In the genomic region with DNA sequence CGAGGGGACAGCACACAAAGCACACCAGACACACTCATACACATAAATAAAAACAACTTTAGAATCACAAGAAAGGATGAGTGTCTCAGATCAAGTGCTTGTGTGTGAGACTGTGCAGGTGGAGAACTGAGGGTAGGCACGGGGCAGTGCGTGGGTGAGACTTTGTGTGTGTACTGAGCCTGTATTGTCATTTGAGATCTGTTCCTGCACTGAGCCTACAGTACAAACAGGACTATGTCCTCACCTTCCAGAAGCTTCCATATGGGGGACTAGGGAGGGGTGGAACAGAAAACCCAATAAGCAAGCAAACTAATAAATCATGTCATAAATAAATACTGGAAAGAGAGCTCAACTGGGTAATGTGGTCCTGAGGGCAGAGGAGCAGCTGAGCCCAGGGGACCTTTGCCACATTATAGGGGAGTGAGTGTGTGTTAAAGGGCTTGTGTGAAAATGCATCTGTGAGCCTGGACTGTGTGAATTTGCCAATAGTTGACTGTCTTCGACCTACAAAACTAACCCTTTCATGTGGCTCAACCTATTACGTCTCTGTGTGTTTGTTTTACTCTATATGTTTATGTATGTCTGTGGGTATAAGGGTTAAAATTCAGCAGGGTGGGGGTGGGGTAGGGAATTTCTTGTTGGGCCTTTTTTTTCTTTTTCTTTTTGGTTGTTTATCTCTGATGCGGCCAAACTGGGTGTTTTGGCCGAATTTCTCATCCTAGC, we compare ENCODE assay signal across 11 mouse cellular contexts. TPM values are rescaled to one million over a fixed set of nuclear protein-coding genes. Genes with fewer than 3 reads are reported as not detected.
A peak's percentile ranks its signal among the peaks of the same experiment; 100 is the strongest.
DNase-seq lines count a peak whose midpoint lies in the region; ATAC-seq and TF ChIP-seq lines count a peak whose summit lies in the region.
"Had no signal": no experiment of that assay in that cellular context is flagged by ENCODE, and none has a peak within 500 bp of the region (broad histone marks: within the 10 kb centered on the region; RNA-seq: fewer than 3 reads in every experiment).

No protein-coding gene starts in this region.

- no peaks in the 10 kb centered on the region for H3K27me3 ChIP-seq in heart, embryonic 11.5 days (ENCODE audit: control insufficient read depth, insufficient read depth, low read length)
- H3K27me3 ChIP-seq in liver, adult 2 months (ENCODE audit: control insufficient read depth, insufficient read depth, low read length) = no peaks in the 10 kb centered on the region
- no peaks in the 10 kb centered on the region for H3K27me3 ChIP-seq in hindbrain, postnatal 0 days (ENCODE audit: insufficient read depth, low read length)
- no peaks in the 10 kb centered on the region for H3K27me3 ChIP-seq in neural tube, embryonic 12.5 days (replicated peaks)
- H3K27me3 ChIP-seq: midbrain, embryonic 12.5 days had no signal

- H3K9ac ChIP-seq in heart, embryonic 11.5 days (ENCODE audit: low read depth, low read length) = 0 out of 2 replicates have a peak overlapping the region, but pooled peaks have one; percentile 22
- no peak overlapping the region for H3K9ac ChIP-seq in liver, adult 2 months (ENCODE audit: low read depth, low read length)
- no peak overlapping the region for H3K9ac ChIP-seq in hindbrain, postnatal 0 days (replicated peaks; ENCODE audit: low read length)
- no peak overlapping the region for H3K9ac ChIP-seq in neural tube, embryonic 12.5 days
- H3K9ac ChIP-seq: midbrain, embryonic 12.5 days had no signal

- intact Hi-C loops in heart, postnatal 25 days (cut with DNase I) = no loop called here

- no peak overlapping the region for H3K4me3 ChIP-seq in heart, embryonic 11.5 days (ENCODE audit: low read depth, low read length)
- H3K4me3 ChIP-seq in liver, adult 2 months (ENCODE audit: insufficient read depth, low read depth, low read length) = no peak overlapping the region
- H3K4me3 ChIP-seq in hindbrain, postnatal 0 days (ENCODE audit: low read length) = no peak overlapping the region
- no peak overlapping the region for H3K4me3 ChIP-seq in neural tube, embryonic 12.5 days
- H3K4me3 ChIP-seq: midbrain, embryonic 12.5 days had no signal

- peaks cover 17% of the 10 kb centered on the region for H3K4me1 ChIP-seq in heart, embryonic 11.5 days (ENCODE audit: control insufficient read depth, insufficient read depth, low read length)
- peaks cover 17% of the 10 kb centered on the region for H3K4me1 ChIP-seq in liver, adult 2 months (ENCODE audit: control insufficient read depth, insufficient read depth, low read length)
- H3K4me1 ChIP-seq in hindbrain, postnatal 0 days (ENCODE audit: insufficient read depth, low read length) = no peaks in the 10 kb centered on the region
- peaks cover 7% of the 10 kb centered on the region; the same call in 1 of the 2 replicates for H3K4me1 ChIP-seq in neural tube, embryonic 12.5 days

- DNase-seq in heart, postnatal 25 days (ENCODE audit: low spot score) = no peak
- peak; percentile 67 for DNase-seq in liver, adult 2 months (ENCODE audit: extremely low read depth, low read depth, low spot score)
- no peak for DNase-seq in liver
- no peak for DNase-seq in hindbrain, postnatal 0 days (ENCODE audit: low spot score)
- no peak for DNase-seq in ovary, postnatal 10 days (ENCODE audit: low spot score)
- DNase-seq in frontal cortex, postnatal 25 days (ENCODE audit: low spot score in 2 of 2) = no peak
- DNase-seq: cerebellum, adult 11-12 months had no signal

- no peaks in the 10 kb centered on the region for H3K9me3 ChIP-seq in heart, embryonic 11.5 days (replicated peaks; ENCODE audit: control insufficient read depth, low read length)
- no peaks in the 10 kb centered on the region for H3K9me3 ChIP-seq in hindbrain, postnatal 0 days (ENCODE audit: low read length)
- H3K9me3 ChIP-seq in neural tube, embryonic 12.5 days = no peaks in the 10 kb centered on the region
- H3K9me3 ChIP-seq: midbrain, embryonic 12.5 days had no signal

- no peak for TF ChIP-seq POLR2A in liver, adult 2 months (IDR thresholded peaks at IDR 0.05; ENCODE audit: extremely low read depth, insufficient read depth, low read length)

- ATAC-seq in heart, embryonic 11.5 days (replicated peaks; ENCODE audit: insufficient number of reproducible peaks, low FRiP score, low TSS enrichment) = no peak
- ATAC-seq in hindbrain, postnatal 0 days = no peak
- ATAC-seq in neural tube, embryonic 12.5 days (ENCODE audit: low FRiP score, low read depth) = no peak

- H3K27ac ChIP-seq in heart, embryonic 11.5 days (ENCODE audit: low read depth, low read length) = no peak overlapping the region
- H3K27ac ChIP-seq in liver, adult 2 months (replicated peaks; ENCODE audit: insufficient read depth, low read depth, low read length) = peak overlapping the region; percentile 85
- no peak overlapping the region for H3K27ac ChIP-seq in hindbrain, postnatal 0 days
- H3K27ac ChIP-seq in neural tube, embryonic 12.5 days = no peak overlapping the region
- H3K27ac ChIP-seq: midbrain, embryonic 12.5 days had no signal

- no peak for TF ChIP-seq CTCF in liver, adult 2 months (IDR thresholded peaks at IDR 0.05; ENCODE audit: low read depth, low read length)
- no peak for TF ChIP-seq CTCF in hindbrain, postnatal 0 days (IDR thresholded peaks at IDR 0.05; ENCODE audit: low read depth)

- H3K4me2 ChIP-seq in heart, embryonic 11.5 days = peak overlapping the region; percentile 49
- 0 out of 2 replicates have a peak overlapping the region, but pooled peaks have one; percentile 23 for H3K4me2 ChIP-seq in hindbrain, postnatal 0 days (ENCODE audit: low read depth, low read length)
- H3K4me2 ChIP-seq in neural tube, embryonic 12.5 days (replicated peaks) = peak overlapping the region; percentile 36; the same call in 1 of the 2 replicates

- H3K36me3 ChIP-seq in heart, embryonic 11.5 days (ENCODE audit: control insufficient read depth, insufficient read depth, low read length) = peaks cover 17% of the 10 kb centered on the region
- H3K36me3 ChIP-seq in liver, adult 2 months (ENCODE audit: control insufficient read depth, insufficient read depth, low read length) = no peaks in the 10 kb centered on the region
- no peaks in the 10 kb centered on the region for H3K36me3 ChIP-seq in hindbrain, postnatal 0 days (ENCODE audit: insufficient read depth, low read length)
- no peaks in the 10 kb centered on the region for H3K36me3 ChIP-seq in neural tube, embryonic 12.5 days
- H3K36me3 ChIP-seq: midbrain, embryonic 12.5 days had no signal

- 53% methylated on average over 7 of the region's 7 CpGs for WGBS in heart, embryonic 11.5 days (ENCODE audit: insufficient replicate concordance)
- 29% methylated on average over 7 of the region's 7 CpGs for WGBS in liver, adult 2 months
- 72% methylated on average over 7 of the region's 7 CpGs for WGBS in hindbrain, postnatal 0 days
- WGBS in neural tube, embryonic 12.5 days = 63% methylated on average over 7 of the region's 7 CpGs

- H3K79me2 ChIP-seq in liver, adult 2 months (ENCODE audit: control insufficient read depth, insufficient read depth, low read length) = no peaks in the 10 kb centered on the region

RNA-seq across cellular contexts. Expression of a gene that starts 11.9 kb away (rescaled TPM):
- polyA plus RNA-seq in heart, embryonic 11.5 days (2014; fragmentation: Nextera tagmentation; extraction: Ambion mirVana) = 36.1 and 41.4 TPM in 2 replicates
- total RNA-seq in heart, postnatal 25 days (2021) = 1 to 10 TPM; 1.5 to 2.2 TPM
- 7.2 and 10.0 TPM in 2 replicates for total RNA-seq in liver, adult 2 months (2014; rRNA removed)
- polyA plus RNA-seq in liver, adult 2 months (2012; rRNA removed) = 8.9 and 12.1 TPM in 2 replicates
- total RNA-seq in hindbrain, postnatal 0 days (2014; rRNA removed) = 5.8 and 9.3 TPM in 2 replicates
- polyA plus RNA-seq in hindbrain, postnatal 0 days (2015; fragmentation: Nextera tagmentation; extraction: Ambion mirVana) = 1.3 and 1.5 TPM in 2 replicates
- 8.4 and 10.2 TPM in 2 replicates for polyA plus RNA-seq in neural tube, embryonic 12.5 days (2016; fragmentation: Nextera tagmentation; extraction: Ambion mirVana)

RNA-seq across cellular contexts. Expression of a gene that starts 23.8 kb away (rescaled TPM):
- 76.8 and 77.9 TPM in 2 replicates for polyA plus RNA-seq in heart, embryonic 11.5 days (2014; fragmentation: Nextera tagmentation; extraction: Ambion mirVana)
- total RNA-seq in heart, postnatal 25 days (2021) = 100 to 1,000 TPM in 1 of 2 experiments, 10 to 100 TPM in 1; 99.8 to 103 TPM
- 36.1 and 36.4 TPM in 2 replicates for total RNA-seq in liver, adult 2 months (2014; rRNA removed)
- polyA plus RNA-seq in liver, adult 2 months (2012; rRNA removed) = 45.8 and 52.2 TPM in 2 replicates
- 44.5 and 57.3 TPM in 2 replicates for total RNA-seq in hindbrain, postnatal 0 days (2014; rRNA removed)
- 82.5 and 91.7 TPM in 2 replicates for polyA plus RNA-seq in hindbrain, postnatal 0 days (2015; fragmentation: Nextera tagmentation; extraction: Ambion mirVana)
- 37.6 and 39.4 TPM in 2 replicates for polyA plus RNA-seq in neural tube, embryonic 12.5 days (2016; fragmentation: Nextera tagmentation; extraction: Ambion mirVana)

RNA-seq across cellular contexts. Expression of a gene that starts 28.1 kb away (rescaled TPM):
- 0.37 and 0.49 TPM in 2 replicates for polyA plus RNA-seq in heart, embryonic 11.5 days (2014; fragmentation: Nextera tagmentation; extraction: Ambion mirVana)
- not detected for total RNA-seq in heart, postnatal 25 days (2021)
- 0.18 TPM in 1 of 2 replicates, not detected in the other for total RNA-seq in liver, adult 2 months (2014; rRNA removed)
- not detected in 2 replicates for polyA plus RNA-seq in liver, adult 2 months (2012; rRNA removed)
- 0.75 TPM in 1 of 2 replicates, not detected in the other for total RNA-seq in hindbrain, postnatal 0 days (2014; rRNA removed)
- not detected in 2 replicates for polyA plus RNA-seq in hindbrain, postnatal 0 days (2015; fragmentation: Nextera tagmentation; extraction: Ambion mirVana)
- polyA plus RNA-seq in neural tube, embryonic 12.5 days (2016; fragmentation: Nextera tagmentation; extraction: Ambion mirVana) = not detected in 2 replicates
- total RNA-seq: left cerebral cortex, postnatal 10 days had no signal

RNA-seq across cellular contexts. Expression of a gene that starts 35.9 kb away (rescaled TPM):
- 0.23 and 1.1 TPM in 2 replicates for polyA plus RNA-seq in heart, embryonic 11.5 days (2014; fragmentation: Nextera tagmentation; extraction: Ambion mirVana)
- total RNA-seq in heart, postnatal 25 days (2021) = 1 to 10 TPM; 1.8 to 4.0 TPM
- 0.13 TPM in 1 of 2 replicates, not detected in the other for total RNA-seq in liver, adult 2 months (2014; rRNA removed)
- 0.29 and 0.50 TPM in 2 replicates for polyA plus RNA-seq in liver, adult 2 months (2012; rRNA removed)
- 10.1 and 12.2 TPM in 2 replicates for total RNA-seq in hindbrain, postnatal 0 days (2014; rRNA removed)
- 4.2 and 4.3 TPM in 2 replicates for polyA plus RNA-seq in hindbrain, postnatal 0 days (2015; fragmentation: Nextera tagmentation; extraction: Ambion mirVana)
- 9.5 and 14.7 TPM in 2 replicates for polyA plus RNA-seq in neural tube, embryonic 12.5 days (2016; fragmentation: Nextera tagmentation; extraction: Ambion mirVana)

RNA-seq across cellular contexts. Expression of a gene that starts 51.9 kb away (rescaled TPM):
- 95.9 and 105 TPM in 2 replicates for polyA plus RNA-seq in heart, embryonic 11.5 days (2014; fragmentation: Nextera tagmentation; extraction: Ambion mirVana)
- total RNA-seq in heart, postnatal 25 days (2021) = 10 to 100 TPM; 30.6 to 70.6 TPM
- 42.4 and 44.3 TPM in 2 replicates for total RNA-seq in liver, adult 2 months (2014; rRNA removed)
- polyA plus RNA-seq in liver, adult 2 months (2012; rRNA removed) = 99.8 and 106 TPM in 2 replicates
- 12.8 and 22.6 TPM in 2 replicates for total RNA-seq in hindbrain, postnatal 0 days (2014; rRNA removed)
- polyA plus RNA-seq in hindbrain, postnatal 0 days (2015; fragmentation: Nextera tagmentation; extraction: Ambion mirVana) = 16.8 and 17.7 TPM in 2 replicates
- polyA plus RNA-seq in neural tube, embryonic 12.5 days (2016; fragmentation: Nextera tagmentation; extraction: Ambion mirVana) = 22.8 and 23.2 TPM in 2 replicates
